Mouse (Mus musculus): ENCODE data around the gene Smim10l2a. TPM values are rescaled to one million over a fixed set of nuclear protein-coding genes. Genes with fewer than 3 reads are reported as not detected.

Gene Smim10l2a
- polyA plus RNA-seq, 1 experiment from 2014 or later, result 0.33 TPM

DNA sequence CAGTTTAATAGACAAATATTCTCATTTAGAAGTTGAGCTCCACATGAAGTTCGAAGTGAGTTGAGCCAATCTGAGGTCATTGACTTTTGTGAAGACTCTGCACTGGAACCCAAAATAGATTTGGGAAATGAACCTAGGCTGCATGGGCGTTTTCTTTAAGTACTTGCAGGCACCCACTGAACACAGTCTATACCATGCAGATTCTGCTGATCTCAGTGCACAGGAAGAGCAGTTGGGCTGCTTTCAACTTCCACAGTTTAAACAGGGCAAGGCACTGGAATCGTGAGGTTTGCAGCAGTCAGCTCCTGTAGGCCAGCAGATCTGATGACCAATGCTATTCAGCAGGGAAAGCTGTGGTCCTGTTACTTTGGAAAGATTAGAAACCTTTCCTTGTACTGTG lies 41.9 kb downstream of the Smim10l2a start:
- Histone ChIP-seq H3K9ac (no peak overlapping the region), H3K4me3 (replicated peaks) (no peak overlapping the region), H3K9me3 (replicated peaks) (no peaks in the 10 kb centered on the region), H3K27ac (replicated peaks) (no peak overlapping the region), H3K27me3 (no peaks in the 10 kb centered on the region), H3K4me2 (no peak overlapping the region), H3K4me1 (replicated peaks) (no peaks in the 10 kb centered on the region), H3K36me3 (replicated peaks) (no peaks in the 10 kb centered on the region)
- WGBS (ENCODE audit: insufficient replicate concordance), result 24% methylated on average over 3 of the region's 3 CpGs
- no peak for ATAC-seq (ENCODE audit: insufficient read depth)

DNA sequence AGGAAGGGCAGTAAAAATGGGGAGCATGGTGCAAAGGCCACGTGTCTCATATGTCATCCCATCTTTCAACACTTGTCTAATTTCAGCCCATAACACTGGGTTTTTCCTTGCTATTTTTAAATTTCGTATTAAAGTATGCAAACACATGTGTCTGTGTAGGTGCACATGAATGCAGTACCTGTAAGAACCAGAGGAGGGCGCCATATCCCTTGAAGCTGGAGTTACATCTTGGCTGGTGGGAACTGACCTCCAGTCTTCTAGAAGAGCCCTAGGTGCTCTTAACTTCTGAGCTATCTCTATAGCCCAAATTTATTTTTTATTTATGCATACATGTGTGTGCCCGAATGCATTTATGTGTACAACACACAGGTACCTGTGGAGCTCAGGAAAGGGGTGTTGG lies 43.2 kb downstream of the Smim10l2a start:
- WGBS (ENCODE audit: insufficient replicate concordance), result 39% methylated on average over 4 of the region's 4 CpGs

More for the DNA sequence above, 43.2 kb downstream of the Smim10l2a start:
- Histone ChIP-seq H3K4me3 (replicated peaks) (no peak overlapping the region), H3K36me3 (replicated peaks) (no peaks in the 10 kb centered on the region), H3K4me1 (replicated peaks) (no peaks in the 10 kb centered on the region), H3K9me3 (replicated peaks) (no peaks in the 10 kb centered on the region), H3K4me2 (no peak overlapping the region), H3K27me3 (no peaks in the 10 kb centered on the region), H3K27ac (replicated peaks) (no peak overlapping the region), H3K9ac (no peak overlapping the region)
- ATAC-seq (ENCODE audit: insufficient read depth), result no peak

Other genes with a start within 250 kb of the Smim10l2a start
- gene 3830403N18Rik, start 238.0 kb upstream of the Smim10l2a start, polyA plus RNA-seq (2015; fragmentation: Nextera tagmentation; extraction: Ambion mirVana), result 0.63 and 0.78 TPM in 2 replicates
- not detected in 2 replicates for gene Gm773, start 161.7 kb upstream of the Smim10l2a start, polyA plus RNA-seq (2015; fragmentation: Nextera tagmentation; extraction: Ambion mirVana)
- gene Zfp449, start 28.2 kb upstream of the Smim10l2a start, polyA plus RNA-seq (2015; fragmentation: Nextera tagmentation; extraction: Ambion mirVana), result 0.78 and 0.92 TPM in 2 replicates
- 1.4 and 1.7 TPM in 2 replicates for gene Gm2174, start 73.4 kb downstream of the Smim10l2a start, polyA plus RNA-seq (2015; fragmentation: Nextera tagmentation; extraction: Ambion mirVana)
- 39.8 and 43.7 TPM in 2 replicates for gene Ints6l, start 80.3 kb downstream of the Smim10l2a start, polyA plus RNA-seq (2015; fragmentation: Nextera tagmentation; extraction: Ambion mirVana)
- not detected in 2 replicates for gene Gm10477, start 150.2 kb downstream of the Smim10l2a start, polyA plus RNA-seq (2015; fragmentation: Nextera tagmentation; extraction: Ambion mirVana)
- gene Gm648, start 175.0 kb downstream of the Smim10l2a start, polyA plus RNA-seq (2015; fragmentation: Nextera tagmentation; extraction: Ambion mirVana), result not detected in 2 replicates
- gene Mmgt1, start 223.5 kb downstream of the Smim10l2a start, polyA plus RNA-seq (2015; fragmentation: Nextera tagmentation; extraction: Ambion mirVana), result 7.9 and 8.1 TPM in 2 replicates
- gene Slc9a6, start 235.2 kb downstream of the Smim10l2a start, polyA plus RNA-seq (2015; fragmentation: Nextera tagmentation; extraction: Ambion mirVana), result 2.7 and 3.6 TPM in 2 replicates

Data from liver, embryonic 15.5 days (tissue).